Mouse (Mus musculus): ENCODE results near the gene Dcp1a.

- TF ChIP-seq POLR2A (IDR thresholded peaks at IDR 0.05; ENCODE audit: low read depth, low read length) (no peak), ZNF384 (IDR thresholded peaks at IDR 0.05; ENCODE audit: low read depth, low read length) (no peak), USF1 (IDR thresholded peaks at IDR 0.05; ENCODE audit: low read depth, low read length) (no peak)
These were observed 87.0 kb downstream of the Dcp1a start for GRCm38 (mm10) chr14:30566317-30566716.
